Mouse (Mus musculus) forebrain, embryonic 16.5 days (tissue): ENCODE measurements around the gene Dus2. TPM values are rescaled to one million over a fixed set of nuclear protein-coding genes. Genes with fewer than 3 reads are reported as not detected.

Experiments used
- ATAC-seq: fragments of 200-750 bp; cut with Nextera tagmentation; 2 replicates; pipeline ENCODE4 v1.8.0; 2017; ENCODE audit warnings: mild to moderate bottlenecking, moderate library complexity
- H3K27ac ChIP-seq: fragments of 300-500 bp; sonication (generic); 2 replicates; pipeline ENCODE4 v1.5.1; 2014; ENCODE audit warnings: low read length, control low read depth
- H3K27me3 ChIP-seq: fragments of 300-500 bp; sonication (generic); replicated peaks from 2 replicates; pipeline ENCODE4 v1.6.1; 2014; ENCODE audit warnings: low read length; ENCODE audit not compliant: control insufficient read depth, insufficient read depth
- H3K36me3 ChIP-seq: fragments of 300-500 bp; sonication (generic); 2 replicates; pipeline ENCODE4 v1.6.1; 2014; ENCODE audit not compliant: control insufficient read depth, insufficient read depth
- H3K4me1 ChIP-seq: fragments of 300-500 bp; sonication (generic); replicated peaks from 2 replicates; pipeline ENCODE4 v1.6.1; 2014; ENCODE audit warnings: low read length; ENCODE audit not compliant: control insufficient read depth, insufficient read depth
- H3K4me2 ChIP-seq: fragments of 300-500 bp; sonication (generic); 2 replicates; pipeline ENCODE4 v1.6.1; 2014; ENCODE audit warnings: mild to moderate bottlenecking, low read length, control low read depth
- H3K4me3 ChIP-seq: fragments of 300-500 bp; sonication (generic); replicated peaks from 2 replicates; pipeline ENCODE4 v1.5.1; 2014; ENCODE audit warnings: mild to moderate bottlenecking, low read length, control low read depth
- H3K9ac ChIP-seq: fragments of 300-500 bp; sonication (generic); replicated peaks from 2 replicates; pipeline ENCODE4 v1.6.1; 2014; ENCODE audit warnings: low read depth, low read length, control low read depth
- H3K9me3 ChIP-seq: fragments of 300-500 bp; sonication (generic); 2 replicates; pipeline ENCODE4 v1.6.1; 2016; ENCODE audit warnings: low read length; ENCODE audit not compliant: control insufficient read depth
- WGBS: fragments of 180-500 bp; shearing (Covaris S2); extraction: QIAGEN DNeasy Blood & Tissue Kit; methylation state at CpG from one replicate; pipeline ENCODE4 v1.1.7; 2014; 5-methylcytosine and 5-hydroxymethylcytosine counted together
- polyA plus RNA-seq: library from polyadenylated mRNA; unstranded; fragments of >200 nt; fragmentation: Nextera tagmentation; extraction: Ambion mirVana; gene quantifications from 2 replicates; pipeline ENCODE4 v1.2.1, GENCODE M21; 2015

The Dus2 gene
- polyA plus RNA-seq = 22.3 and 25.8 TPM in 2 replicates

GRCm38 (mm10) chr8:105990856-105991387, at the start of gene Dus2:
Gene Dus2 (plus strand): TSS chr8:105991337.
- Histone ChIP-seq H3K4me3 (no peak within 1 kb of the TSS), H3K9ac (peak within 1 kb of the TSS; percentile 23), H3K9me3 (no peaks in the 10 kb centered on the region), H3K27ac (no peak within 1 kb of the TSS), H3K27me3 (no peaks in the 10 kb centered on the region), H3K4me1 (no peaks in the 10 kb centered on the region; the same call in 1 of the 2 replicates), H3K4me2 (no peak within 1 kb of the TSS), H3K36me3 (no peaks in the 10 kb centered on the region)
- ATAC-seq = peak; percentile 50; the same call in 1 of the 2 replicates
- WGBS = 11% methylated on average over 15 of the region's 15 CpGs

- H3K9me3 ChIP-seq = no peaks in the 10 kb centered on the region
- no peak overlapping the region for H3K4me3 ChIP-seq
- no peak for ATAC-seq
- no peak overlapping the region for H3K9ac ChIP-seq
- no peaks in the 10 kb centered on the region for H3K27me3 ChIP-seq
- WGBS = 91% methylated on average over 11 of the region's 11 CpGs
- peaks cover 7% of the 10 kb centered on the region for H3K4me1 ChIP-seq
- no peak overlapping the region for H3K27ac ChIP-seq
- no peak overlapping the region for H3K4me2 ChIP-seq
- no peaks in the 10 kb centered on the region for H3K36me3 ChIP-seq
Measured at GRCm38 (mm10) chr8:105942026-105942425, 49.1 kb upstream of the Dus2 start.

GRCm38 (mm10) chr8:105942542-105942941, 48.6 kb upstream of the Dus2 start:
- H3K4me3 ChIP-seq = no peak overlapping the region
- WGBS = 92% methylated on average over 5 of the region's 5 CpGs
- H3K27me3 ChIP-seq = no peaks in the 10 kb centered on the region
- H3K4me1 ChIP-seq = peaks cover 7% of the 10 kb centered on the region
- H3K4me2 ChIP-seq = no peak overlapping the region
- no peak overlapping the region for H3K9ac ChIP-seq
- no peak overlapping the region for H3K27ac ChIP-seq
- no peak for ATAC-seq
- H3K9me3 ChIP-seq = no peaks in the 10 kb centered on the region
- no peaks in the 10 kb centered on the region for H3K36me3 ChIP-seq

- Histone ChIP-seq H3K4me2 (no peak within 1 kb of the TSS), H3K4me3 (no peak within 1 kb of the TSS), H3K27me3 (no peaks in the 10 kb centered on the region), H3K9ac (no peak within 1 kb of the TSS), H3K36me3 (no peaks in the 10 kb centered on the region), H3K27ac (no peak within 1 kb of the TSS), H3K9me3 (no peaks in the 10 kb centered on the region), H3K4me1 (peaks cover under 1% of the 10 kb centered on the region)
- peak; percentile 54; the same call in 1 of the 2 replicates for ATAC-seq
- WGBS = 35% methylated on average over 8 of the region's 8 CpGs
Measured at GRCm38 (mm10) chr8:105943321-105943739, 47.8 kb upstream of the Dus2 start, which contains the start of gene Lcat. Gene Lcat (minus strand): TSS chr8:105943382.

GRCm38 (mm10) chr8:105949350-105949749, 41.8 kb upstream of the Dus2 start:
- 46% methylated on average over 10 of the region's 10 CpGs for WGBS
- no peak overlapping the region for H3K4me3 ChIP-seq
- H3K9me3 ChIP-seq = no peaks in the 10 kb centered on the region
- 0 out of 2 replicates have a peak, but pooled peaks have one; percentile 29 for ATAC-seq
- no peak overlapping the region for H3K27ac ChIP-seq
- no peak overlapping the region for H3K9ac ChIP-seq
- no peaks in the 10 kb centered on the region for H3K27me3 ChIP-seq
- no peaks in the 10 kb centered on the region for H3K36me3 ChIP-seq
- no peak overlapping the region for H3K4me2 ChIP-seq
- H3K4me1 ChIP-seq = peaks cover 11% of the 10 kb centered on the region

GRCm38 (mm10) chr8:105951057-105951659, 40.0 kb upstream of the Dus2 start:
- H3K36me3 ChIP-seq = no peaks in the 10 kb centered on the region
- no peak overlapping the region for H3K4me2 ChIP-seq
- ATAC-seq = peak; percentile 88
- H3K4me3 ChIP-seq = no peak overlapping the region
- no peak overlapping the region for H3K9ac ChIP-seq
- H3K27me3 ChIP-seq = no peaks in the 10 kb centered on the region
- WGBS = 45% methylated on average over 7 of the region's 7 CpGs
- no peaks in the 10 kb centered on the region for H3K9me3 ChIP-seq
- H3K27ac ChIP-seq = peak overlapping the region; percentile 60
- peaks cover 11% of the 10 kb centered on the region for H3K4me1 ChIP-seq

- no peak overlapping the region for H3K4me3 ChIP-seq
- WGBS = 87% methylated on average over 4 of the region's 4 CpGs
- ATAC-seq = no peak
- no peaks in the 10 kb centered on the region for H3K27me3 ChIP-seq
- H3K4me1 ChIP-seq = no peaks in the 10 kb centered on the region
- no peak overlapping the region for H3K9ac ChIP-seq
- H3K9me3 ChIP-seq = no peaks in the 10 kb centered on the region
- H3K36me3 ChIP-seq = no peaks in the 10 kb centered on the region
- H3K4me2 ChIP-seq = no peak overlapping the region
- no peak overlapping the region for H3K27ac ChIP-seq
Measured at GRCm38 (mm10) chr8:105956556-105956955, 34.6 kb upstream of the Dus2 start.

GRCm38 (mm10) chr8:105957813-105958212, 33.3 kb upstream of the Dus2 start:
- no peak overlapping the region for H3K4me3 ChIP-seq
- no peaks in the 10 kb centered on the region for H3K27me3 ChIP-seq
- WGBS = 76% methylated on average over 3 of the region's 4 CpGs
- H3K4me2 ChIP-seq = no peak overlapping the region
- no peak overlapping the region for H3K9ac ChIP-seq
- no peak for ATAC-seq
- H3K9me3 ChIP-seq = no peaks in the 10 kb centered on the region
- H3K36me3 ChIP-seq = no peaks in the 10 kb centered on the region
- no peaks in the 10 kb centered on the region for H3K4me1 ChIP-seq
- no peak overlapping the region for H3K27ac ChIP-seq

- no peaks in the 10 kb centered on the region for H3K9me3 ChIP-seq
- no peak for ATAC-seq
- H3K4me2 ChIP-seq = no peak overlapping the region
- H3K9ac ChIP-seq = no peak overlapping the region
- H3K27me3 ChIP-seq = no peaks in the 10 kb centered on the region
- no peaks in the 10 kb centered on the region for H3K4me1 ChIP-seq
- H3K4me3 ChIP-seq = no peak overlapping the region
- WGBS = 74% methylated on average over 7 of the region's 7 CpGs
- H3K27ac ChIP-seq = no peak overlapping the region
- H3K36me3 ChIP-seq = no peaks in the 10 kb centered on the region
Measured at GRCm38 (mm10) chr8:105959350-105959749, 31.8 kb upstream of the Dus2 start.
